Mouse (Mus musculus): Measurements from ENCODE around the gene Naaladl1.

DNA sequence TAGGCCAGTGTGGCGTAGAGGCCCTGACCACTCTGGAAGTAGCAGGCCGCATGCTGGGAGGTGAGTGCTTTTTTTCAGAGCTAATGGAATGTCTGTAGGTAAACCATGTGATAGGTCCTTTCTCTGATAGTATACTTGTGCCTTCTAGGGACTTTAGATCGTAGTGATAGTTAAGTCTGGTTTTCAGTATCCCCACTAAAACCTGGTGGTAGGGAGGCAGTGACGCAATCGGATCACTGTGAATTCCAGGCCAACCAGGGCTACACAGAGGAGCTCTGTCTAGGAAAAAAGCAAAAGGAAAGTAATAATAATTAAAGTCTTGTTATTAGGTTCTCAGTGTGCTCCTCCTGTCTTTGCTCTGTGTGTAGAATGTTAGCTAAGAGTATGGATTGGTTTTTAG lies 47.1 kb upstream of the Naaladl1 start:
- no peak for TF ChIP-seq CTCF (IDR thresholded peaks at IDR 0.05; ENCODE audit: low read depth, low read length)
- TF ChIP-seq POLR2A (IDR thresholded peaks at IDR 0.05; ENCODE audit: borderline replicate concordance, low read depth, low read length), result no peak

All from bone marrow macrophage, adult 2 months (primary cell).